Mouse (Mus musculus): ENCODE measurements around the gene Cpeb4.
"Not testable (repeated sequence)": the region's sequence is repeated elsewhere in the genome, so short reads cannot be mapped to it uniquely, and the experiment has no call there.

DNA sequence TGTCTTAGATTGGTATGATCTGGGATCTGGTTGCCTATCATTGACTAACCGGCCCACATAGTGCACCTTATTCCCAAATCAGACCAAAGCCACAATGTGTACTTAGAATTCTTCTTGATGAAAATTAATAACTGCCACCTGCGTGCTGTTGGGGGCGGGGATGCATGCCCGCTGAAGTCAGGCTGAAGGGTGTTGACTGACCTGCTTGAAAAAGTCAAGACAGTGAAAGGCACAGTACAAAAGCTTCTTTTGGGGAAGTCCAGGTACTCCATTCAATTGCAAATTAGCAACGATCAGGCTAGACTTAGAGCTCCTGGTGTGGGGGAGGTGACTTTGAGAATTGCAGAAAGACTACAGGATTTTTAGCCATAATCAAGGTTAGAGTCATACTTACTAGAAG, 108.1 kb downstream of the Cpeb4 start:
- TF ChIP-seq CTCF (IDR thresholded peaks at IDR 0.05; ENCODE audit: control insufficient read depth, insufficient read depth, insufficient replicate concordance, low read depth, low read length); POLR2A (IDR thresholded peaks at IDR 0.05; ENCODE audit: control insufficient read depth, low read depth, low read length): not testable (repeated sequence)
